ENCODE assay signal across 8 mouse cellular contexts in genomic region chr3:105642186-105642585, GRCm38 (mm10). TPM values are rescaled to one million over a fixed set of nuclear protein-coding genes. Genes with fewer than 3 reads are reported as not detected.
DNase-seq lines count a peak whose midpoint lies in the region; ATAC-seq and TF ChIP-seq lines count a peak whose summit lies in the region.

No protein-coding gene starts in this region.

- no peak for TF ChIP-seq EP300 in stomach, postnatal 0 days (optimal IDR thresholded peaks at IDR 0.05)

- H3K27ac ChIP-seq in hindbrain, embryonic 16.5 days (ENCODE audit: low read depth, low read length) = no peak overlapping the region
- no peak overlapping the region for H3K27ac ChIP-seq in stomach, postnatal 0 days (replicated peaks)

- no peak overlapping the region for H3K9ac ChIP-seq in hindbrain, embryonic 16.5 days (ENCODE audit: low read depth, low read length)
- H3K9ac ChIP-seq in stomach, postnatal 0 days (ENCODE audit: low read length) = no peak overlapping the region

- ATAC-seq in cerebellum, adult (ENCODE audit: insufficient number of reproducible peaks, low FRiP score, low TSS enrichment) = peak; percentile 33; the same call in 1 of the 2 replicates
- ATAC-seq in hindbrain, embryonic 16.5 days = peak; percentile 71
- no peak for ATAC-seq in stomach, postnatal 0 days (ENCODE audit: low FRiP score, low TSS enrichment)

- H3K4me2 ChIP-seq in hindbrain, embryonic 16.5 days (ENCODE audit: low read length) = no peak overlapping the region
- H3K4me2 ChIP-seq in stomach, postnatal 0 days (replicated peaks; ENCODE audit: low read depth) = no peak overlapping the region

- no peaks in the 10 kb centered on the region for H3K27me3 ChIP-seq in hindbrain, embryonic 16.5 days (replicated peaks; ENCODE audit: control insufficient read depth, insufficient read depth, low read length)
- no peaks in the 10 kb centered on the region for H3K27me3 ChIP-seq in stomach, postnatal 0 days (ENCODE audit: control insufficient read depth, insufficient read depth, low read length)

- 29% methylated on average over 1 of the region's 1 CpGs for WGBS in hindbrain, embryonic 16.5 days
- WGBS in stomach, postnatal 0 days = 30% methylated on average over 1 of the region's 1 CpGs

- H3K9me3 ChIP-seq in hindbrain, embryonic 16.5 days (ENCODE audit: control insufficient read depth, low read length) = no peaks in the 10 kb centered on the region
- H3K9me3 ChIP-seq in stomach, postnatal 0 days (ENCODE audit: control insufficient read depth, low read length) = no peaks in the 10 kb centered on the region

- peak; percentile 30 to 66 for DNase-seq in adrenal gland, adult (ENCODE audit: inconsistent age in 2 of 2, low spot score in 1 of 2)
- DNase-seq in adrenal gland, postnatal 4 days (ENCODE audit: low spot score in 2 of 2) = no peak
- DNase-seq in left cerebral cortex, postnatal 10 days (ENCODE audit: extremely low spot score in 1 of 2, low spot score in 2 of 2) = peak; percentile 31 to 42
- no peak for DNase-seq in left cerebral cortex, adult 8-10 months (ENCODE audit: low spot score in 2 of 2)
- peak; percentile 16 for DNase-seq in stomach, postnatal 0 days (ENCODE audit: low spot score)
- no peak for DNase-seq in embryo, embryonic 10.5 days (ENCODE audit: low spot score)

- no peaks in the 10 kb centered on the region; the same call in 1 of the 2 replicates for H3K4me1 ChIP-seq in hindbrain, embryonic 16.5 days (ENCODE audit: control insufficient read depth, insufficient read depth, low read depth, low read length)
- no peaks in the 10 kb centered on the region for H3K4me1 ChIP-seq in stomach, postnatal 0 days (replicated peaks; ENCODE audit: control insufficient read depth, insufficient read depth)

- TF ChIP-seq CTCF in stomach, postnatal 0 days (IDR thresholded peaks at IDR 0.05; ENCODE audit: low read depth) = peak; percentile 62

- H3K4me3 ChIP-seq in hindbrain, embryonic 16.5 days (ENCODE audit: low read length) = no peak overlapping the region
- H3K4me3 ChIP-seq in stomach, postnatal 0 days (ENCODE audit: low read depth, low read length) = no peak overlapping the region

- H3K36me3 ChIP-seq in hindbrain, embryonic 16.5 days (ENCODE audit: control insufficient read depth, insufficient read depth, low read length) = no peaks in the 10 kb centered on the region
- no peaks in the 10 kb centered on the region for H3K36me3 ChIP-seq in stomach, postnatal 0 days (ENCODE audit: control insufficient read depth, insufficient read depth, low read length)

- intact Hi-C loops in left cerebral cortex, postnatal 10 days (cut with DNase I) = no loop called here

RNA-seq across cellular contexts. Expression of gene Ddx20, which starts 45.2 kb away (rescaled TPM):
- total RNA-seq in adrenal gland, postnatal 4 days (2021) = 10 to 100 TPM; 22.4 to 24.6 TPM
- 10 to 100 TPM; 12.2 to 14.5 TPM for total RNA-seq in left cerebral cortex, postnatal 10 days (2021)
- total RNA-seq in left cerebral cortex, adult 8-10 months (2022) = 10 to 100 TPM; 12.9 to 14.6 (median 13.5) TPM
- 19.4 and 21.9 TPM in 2 replicates for polyA plus RNA-seq in hindbrain, embryonic 16.5 days (2015; fragmentation: Nextera tagmentation; extraction: Ambion mirVana)
- polyA plus RNA-seq in stomach, postnatal 0 days (2015; fragmentation: Nextera tagmentation; extraction: Ambion mirVana) = 14.7 and 16.0 TPM in 2 replicates

Comparison
In these comparisons a context has a peak if more than half of its experiments do, and no peak if none do; other contexts are left out.
1. DNase-seq: peak in adrenal gland, adult (2 of 2), left cerebral cortex, postnatal 10 days (2 of 2) and stomach, postnatal 0 days (single experiment); none in adrenal gland, postnatal 4 days (0 of 2), left cerebral cortex, adult 8-10 months (0 of 2) and embryo, embryonic 10.5 days (single experiment).